11 mouse cellular contexts compared by ENCODE assay signal in genomic region chr8:34355059-34355458, GRCm38 (mm10).
"Had no signal": no experiment of that assay in that cellular context is flagged by ENCODE, and none has a peak within 500 bp of the region (broad histone marks: within the 10 kb centered on the region; RNA-seq: fewer than 3 reads in every experiment).

No protein-coding gene starts in this region.

- H3K9me3 ChIP-seq: liver, embryonic 13.5 days; midbrain, embryonic 15.5 days had no signal

- H3K27ac ChIP-seq: liver, embryonic 13.5 days; midbrain, embryonic 15.5 days had no signal

- H3K9ac ChIP-seq: liver, embryonic 13.5 days; midbrain, embryonic 15.5 days had no signal

- H3K4me3 ChIP-seq: liver, embryonic 13.5 days; midbrain, embryonic 15.5 days had no signal

- H3K36me3 ChIP-seq: liver, embryonic 13.5 days; midbrain, embryonic 15.5 days had no signal

- H3K4me1 ChIP-seq: liver, embryonic 13.5 days had no signal

- DNase-seq: kidney, adult 18-20 months; kidney, adult 9 months; kidney, postnatal 14 days; kidney, postnatal 4 days; liver, embryonic 13.5 days; lung, adult 2 months; lung, postnatal 14 days; lung, postnatal 4 days; thymus, adult 18-20 months; thymus, postnatal 36 days had no signal

- ATAC-seq: midbrain, embryonic 15.5 days had no signal

- H3K4me2 ChIP-seq: liver, embryonic 13.5 days; midbrain, embryonic 15.5 days had no signal

- H3K27me3 ChIP-seq: liver, embryonic 13.5 days; midbrain, embryonic 15.5 days had no signal
